Mouse (Mus musculus): ENCODE measurements around the gene Ncan. TPM values are rescaled to one million over a fixed set of nuclear protein-coding genes. Genes with fewer than 3 reads are reported as not detected.

Gene Ncan
- polyA plus RNA-seq, 1 experiment from 2014 or later = 189 TPM

DNA sequence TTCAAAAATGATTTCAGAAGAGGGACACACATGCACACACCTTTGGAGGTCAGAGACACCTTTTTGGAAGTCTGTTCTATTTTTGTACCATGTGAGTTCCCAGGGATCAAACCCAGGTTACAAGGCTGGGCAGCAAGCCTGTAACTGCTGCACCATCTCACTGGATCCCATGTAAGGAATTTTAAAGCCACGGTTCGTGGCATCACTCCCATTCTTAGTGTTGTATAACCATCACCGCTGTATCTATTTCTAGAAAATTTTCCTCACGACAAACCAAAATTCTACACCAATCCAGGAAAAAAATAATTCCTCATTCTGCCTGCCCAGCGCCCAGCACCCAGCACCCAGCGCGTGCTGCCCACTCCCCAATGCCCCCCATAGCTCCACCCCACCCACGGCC, 21.4 kb downstream of the Ncan start:
- no peak for ATAC-seq
- no peak overlapping the region for H3K4me3 ChIP-seq (ENCODE audit: low read depth, low read length)
- WGBS = 84% methylated on average over 8 of the region's 8 CpGs
- H3K4me2 ChIP-seq (ENCODE audit: low read length) = no peak overlapping the region
- H3K36me3 ChIP-seq (ENCODE audit: control insufficient read depth, insufficient read depth, low read length) = peaks cover 75% of the 10 kb centered on the region
- H3K4me1 ChIP-seq (ENCODE audit: control insufficient read depth, insufficient read depth, low read length) = no peaks in the 10 kb centered on the region
- no peaks in the 10 kb centered on the region for H3K27me3 ChIP-seq (ENCODE audit: control insufficient read depth, insufficient read depth, low read depth, low read length)
- no peak overlapping the region for H3K9ac ChIP-seq (ENCODE audit: low read depth, low read length)
- no peaks in the 10 kb centered on the region for H3K9me3 ChIP-seq (replicated peaks; ENCODE audit: control insufficient read depth, low read length, poor library complexity, severe bottlenecking)
- no peak overlapping the region for H3K27ac ChIP-seq (ENCODE audit: low read length)

DNA sequence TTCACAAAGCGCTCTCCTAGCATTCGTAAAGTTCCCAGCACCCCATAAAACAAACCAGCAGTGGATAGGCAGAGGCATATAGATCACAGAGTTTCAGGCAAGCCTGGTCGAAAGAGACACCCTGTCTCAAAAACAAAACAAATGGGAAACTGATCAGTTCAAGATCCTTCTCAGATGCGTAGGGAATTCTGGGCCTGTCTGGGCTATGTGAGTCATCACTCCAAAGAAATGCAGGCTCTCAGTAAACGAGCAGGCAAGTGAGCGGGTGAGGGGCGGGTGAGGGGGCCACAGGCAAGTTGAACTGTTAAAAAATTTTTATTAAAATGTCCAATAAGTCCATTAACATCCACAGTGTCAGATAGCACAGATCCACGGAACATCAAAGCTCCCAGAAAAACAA, 27.9 kb downstream of the Ncan start:
- no peak for ATAC-seq
- Histone ChIP-seq H3K4me1 (ENCODE audit: control insufficient read depth, insufficient read depth, low read length) (peaks cover 23% of the 10 kb centered on the region), H3K36me3 (ENCODE audit: control insufficient read depth, insufficient read depth, low read length) (peaks cover 34% of the 10 kb centered on the region), H3K9me3 (replicated peaks; ENCODE audit: control insufficient read depth, low read length, poor library complexity, severe bottlenecking) (no peaks in the 10 kb centered on the region), H3K27me3 (ENCODE audit: control insufficient read depth, insufficient read depth, low read depth, low read length) (peaks cover 3% of the 10 kb centered on the region), H3K4me3 (ENCODE audit: low read depth, low read length) (no peak overlapping the region), H3K4me2 (ENCODE audit: low read length) (no peak overlapping the region), H3K9ac (ENCODE audit: low read depth, low read length) (no peak overlapping the region), H3K27ac (ENCODE audit: low read length) (no peak overlapping the region)
- WGBS = 61% methylated on average over 8 of the region's 8 CpGs

DNA sequence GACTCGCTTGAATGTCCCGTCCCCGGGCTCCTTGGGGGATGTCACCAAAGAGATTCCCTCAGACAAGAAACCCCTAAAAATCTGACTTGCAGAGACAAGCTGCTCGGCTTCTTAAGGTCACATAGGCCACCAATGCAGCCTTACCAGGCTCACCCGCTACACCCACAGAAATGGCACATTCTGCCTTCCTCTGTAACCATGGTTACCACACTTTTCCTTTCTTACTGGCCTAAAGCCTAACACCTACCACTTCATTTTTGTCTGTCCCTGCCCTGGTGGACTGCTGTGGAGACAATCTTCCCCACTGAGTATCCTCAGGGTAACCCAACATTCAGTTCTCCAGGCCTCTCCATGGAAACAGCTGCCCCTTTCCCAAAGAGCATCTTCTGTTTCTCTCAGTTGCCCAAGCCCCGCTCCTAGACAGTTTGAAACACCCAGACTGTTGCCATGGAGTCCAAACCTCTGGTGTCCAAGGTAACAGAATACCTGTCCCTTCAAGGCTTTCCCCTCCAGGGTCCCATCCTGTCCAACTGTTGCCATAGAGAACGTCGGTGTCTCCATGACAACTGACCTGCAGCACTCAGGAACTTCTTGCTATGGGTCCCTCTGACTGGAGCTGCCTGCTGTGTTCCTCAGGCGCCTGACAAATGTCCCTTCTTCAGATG, 31.2 kb downstream of the Ncan start:
- WGBS = 30% methylated on average over 9 of the region's 9 CpGs
- H3K9me3 ChIP-seq (replicated peaks; ENCODE audit: control insufficient read depth, low read length, poor library complexity, severe bottlenecking) = no peaks in the 10 kb centered on the region
- peak overlapping the region; percentile 12; the same call in 1 of the 2 replicates for H3K4me2 ChIP-seq (ENCODE audit: low read length)
- H3K36me3 ChIP-seq (ENCODE audit: control insufficient read depth, insufficient read depth, low read length) = peaks cover 6% of the 10 kb centered on the region; the same call in 1 of the 2 replicates
- H3K27me3 ChIP-seq (ENCODE audit: control insufficient read depth, insufficient read depth, low read depth, low read length) = peaks cover 33% of the 10 kb centered on the region
- no peak overlapping the region for H3K4me3 ChIP-seq (ENCODE audit: low read depth, low read length)
- peaks cover 31% of the 10 kb centered on the region for H3K4me1 ChIP-seq (ENCODE audit: control insufficient read depth, insufficient read depth, low read length)
- peak overlapping the region; percentile 30; the same call in 1 of the 2 replicates for H3K9ac ChIP-seq (ENCODE audit: low read depth, low read length)
- peak overlapping the region; percentile 63 for H3K27ac ChIP-seq (ENCODE audit: low read length)
- peak; percentile 38 for ATAC-seq

DNA sequence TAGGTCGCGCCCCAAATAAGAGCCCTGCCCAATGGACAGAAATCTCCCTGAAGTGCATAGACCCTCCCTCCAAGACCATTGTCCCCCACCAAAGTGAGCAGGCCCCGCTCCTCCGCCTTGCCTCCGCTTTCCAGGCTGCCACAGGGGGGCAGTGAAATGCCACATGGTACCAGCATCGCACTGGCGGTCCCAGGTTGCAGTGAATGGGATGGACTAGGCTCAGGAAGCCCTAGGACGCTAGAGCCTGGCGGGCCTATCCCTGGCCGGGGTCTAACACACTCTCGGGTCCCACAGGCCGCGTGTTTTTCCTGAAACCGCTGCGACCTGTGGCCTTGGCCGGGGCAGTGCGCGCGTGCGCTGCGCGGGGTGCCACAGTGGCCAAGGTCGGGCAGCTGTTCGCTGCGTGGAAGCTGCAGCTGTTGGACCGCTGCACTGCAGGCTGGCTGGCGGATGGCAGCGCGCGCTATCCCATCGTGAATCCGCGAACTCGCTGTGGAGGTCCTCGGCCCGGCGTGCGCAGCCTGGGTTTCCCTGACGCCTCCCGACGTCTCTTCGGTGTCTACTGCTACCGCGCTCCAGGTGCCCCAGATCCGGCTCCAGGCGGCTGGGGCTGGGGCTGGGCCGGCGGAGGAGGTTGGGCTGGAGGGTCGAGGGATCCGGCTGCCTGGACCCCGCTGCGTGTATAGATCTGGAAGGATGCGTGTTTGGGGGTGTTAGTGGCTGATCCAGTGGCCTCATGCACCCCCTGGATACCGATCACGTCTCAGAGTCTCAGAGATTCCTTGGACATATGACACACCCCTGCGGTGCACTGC, 32.6 kb downstream of the Ncan start:
- peak overlapping the region; percentile 69 for H3K4me2 ChIP-seq (ENCODE audit: low read length)
- no peak overlapping the region for H3K27ac ChIP-seq (ENCODE audit: low read length)
- ATAC-seq = peak; percentile 69
- H3K4me3 ChIP-seq (ENCODE audit: low read depth, low read length) = peak overlapping the region; percentile 38
- no peaks in the 10 kb centered on the region for H3K9me3 ChIP-seq (replicated peaks; ENCODE audit: control insufficient read depth, low read length, poor library complexity, severe bottlenecking)
- peaks cover 43% of the 10 kb centered on the region for H3K4me1 ChIP-seq (ENCODE audit: control insufficient read depth, insufficient read depth, low read length)
- no peaks in the 10 kb centered on the region for H3K36me3 ChIP-seq (ENCODE audit: control insufficient read depth, insufficient read depth, low read length)
- H3K27me3 ChIP-seq (ENCODE audit: control insufficient read depth, insufficient read depth, low read depth, low read length) = peaks cover 36% of the 10 kb centered on the region
- 3% methylated on average over 56 of the region's 56 CpGs for WGBS
- H3K9ac ChIP-seq (ENCODE audit: low read depth, low read length) = peak overlapping the region; percentile 42

DNA sequence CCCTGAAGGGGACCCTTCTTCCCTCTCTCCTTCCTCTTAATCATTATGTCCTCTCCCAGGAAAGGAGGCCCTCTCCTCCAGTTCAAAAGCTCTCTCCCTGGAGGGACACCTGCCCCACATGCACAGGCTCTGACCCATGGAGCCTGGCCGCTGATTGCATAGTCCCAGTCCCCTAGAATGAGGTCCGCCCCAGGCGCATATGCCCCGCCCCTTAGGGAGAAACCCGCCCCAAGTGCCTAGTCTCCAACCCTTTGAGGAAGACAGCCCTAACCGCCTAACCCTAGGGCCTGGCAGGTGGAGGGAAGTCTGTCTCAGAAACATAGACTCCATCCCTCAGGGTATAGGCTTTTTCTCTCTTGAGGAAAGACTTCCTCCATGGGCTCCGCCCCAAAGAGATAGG, 33.4 kb downstream of the Ncan start:
- H3K4me2 ChIP-seq (ENCODE audit: low read length) = no peak overlapping the region
- H3K4me3 ChIP-seq (ENCODE audit: low read depth, low read length) = no peak overlapping the region
- H3K27ac ChIP-seq (ENCODE audit: low read length) = no peak overlapping the region
- H3K27me3 ChIP-seq (ENCODE audit: control insufficient read depth, insufficient read depth, low read depth, low read length) = peaks cover 41% of the 10 kb centered on the region
- no peaks in the 10 kb centered on the region for H3K36me3 ChIP-seq (ENCODE audit: control insufficient read depth, insufficient read depth, low read length)
- no peaks in the 10 kb centered on the region for H3K9me3 ChIP-seq (replicated peaks; ENCODE audit: control insufficient read depth, low read length, poor library complexity, severe bottlenecking)
- H3K4me1 ChIP-seq (ENCODE audit: control insufficient read depth, insufficient read depth, low read length) = peaks cover 43% of the 10 kb centered on the region
- ATAC-seq = no peak
- WGBS = 3% methylated on average over 7 of the region's 7 CpGs
- no peak overlapping the region for H3K9ac ChIP-seq (ENCODE audit: low read depth, low read length)

DNA sequence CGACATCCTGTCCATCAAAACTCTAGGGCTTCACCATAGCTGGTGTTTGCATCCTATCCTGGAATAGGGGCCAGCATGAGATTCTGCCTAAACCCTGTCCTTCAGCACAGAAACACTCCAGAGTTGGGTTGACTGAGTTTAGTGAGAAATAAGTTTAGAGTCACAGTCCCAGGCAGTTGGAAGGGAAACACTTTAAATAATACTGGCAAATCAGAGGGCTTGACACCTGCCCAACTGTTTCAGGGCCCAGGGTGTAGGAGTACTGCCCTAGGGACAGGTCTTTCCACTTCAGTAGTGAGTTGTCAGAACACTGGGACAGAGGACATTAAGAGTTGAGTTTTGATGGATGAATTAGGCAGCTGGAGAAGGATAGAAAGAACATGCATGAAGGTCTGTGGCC, 34.5 kb downstream of the Ncan start:
- Histone ChIP-seq H3K9ac (ENCODE audit: low read depth, low read length) (no peak overlapping the region), H3K27me3 (ENCODE audit: control insufficient read depth, insufficient read depth, low read depth, low read length) (peaks cover 41% of the 10 kb centered on the region), H3K36me3 (ENCODE audit: control insufficient read depth, insufficient read depth, low read length) (no peaks in the 10 kb centered on the region), H3K9me3 (replicated peaks; ENCODE audit: control insufficient read depth, low read length, poor library complexity, severe bottlenecking) (no peaks in the 10 kb centered on the region), H3K4me2 (ENCODE audit: low read length) (no peak overlapping the region), H3K4me3 (ENCODE audit: low read depth, low read length) (no peak overlapping the region), H3K27ac (ENCODE audit: low read length) (no peak overlapping the region), H3K4me1 (ENCODE audit: control insufficient read depth, insufficient read depth, low read length) (peaks cover 43% of the 10 kb centered on the region)
- no peak for ATAC-seq
- 54% methylated on average over 1 of the region's 1 CpGs for WGBS

DNA sequence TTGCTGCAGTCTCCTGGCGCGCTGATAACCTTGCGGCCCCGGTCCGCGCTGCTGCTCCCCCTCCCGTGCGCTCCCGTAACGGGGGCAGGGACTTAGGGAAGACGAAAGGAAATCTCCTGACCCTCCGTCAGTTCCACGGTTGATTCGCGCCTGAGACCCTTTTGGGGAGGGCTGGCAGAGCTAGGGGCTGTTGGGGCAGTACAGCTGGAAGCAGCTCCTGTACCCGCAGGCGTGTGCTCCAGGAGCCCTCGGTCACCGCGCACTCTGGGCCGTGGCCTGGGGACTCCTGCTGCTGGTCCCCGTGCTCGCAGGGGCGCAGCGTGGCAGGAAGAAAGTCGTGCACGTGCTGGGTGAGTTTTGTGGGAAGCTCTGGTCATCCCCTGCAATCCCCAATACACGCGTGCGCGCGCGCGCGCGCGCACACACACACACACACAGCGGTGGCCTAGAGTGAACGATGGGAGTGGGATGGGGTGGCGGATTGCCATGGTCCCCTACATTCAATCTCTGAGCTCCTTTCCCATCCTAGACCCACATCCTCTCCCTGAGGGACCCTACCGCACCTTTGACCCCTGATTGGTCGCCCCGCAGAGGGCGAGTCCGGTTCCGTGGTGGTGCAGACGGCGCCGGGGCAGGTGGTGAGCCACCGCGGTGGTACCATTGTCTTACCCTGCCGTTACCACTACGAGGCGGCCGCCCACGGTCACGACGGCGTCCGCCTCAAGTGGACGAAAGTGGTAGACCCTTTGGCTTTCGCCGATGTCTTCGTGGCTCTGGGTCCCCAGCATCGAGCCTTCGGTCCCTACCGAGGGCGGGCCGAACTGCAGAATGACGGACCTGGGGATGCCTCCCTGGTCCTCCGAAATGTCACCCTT, 36.2 kb downstream of the Ncan start:
- Histone ChIP-seq H3K4me2 (ENCODE audit: low read length) (peak overlapping the region; percentile 88), H3K4me3 (ENCODE audit: low read depth, low read length) (peak overlapping the region; percentile 44), H3K9me3 (replicated peaks; ENCODE audit: control insufficient read depth, low read length, poor library complexity, severe bottlenecking) (no peaks in the 10 kb centered on the region), H3K27ac (ENCODE audit: low read length) (no peak overlapping the region), H3K4me1 (ENCODE audit: control insufficient read depth, insufficient read depth, low read length) (peaks cover 35% of the 10 kb centered on the region), H3K36me3 (ENCODE audit: control insufficient read depth, insufficient read depth, low read length) (no peaks in the 10 kb centered on the region), H3K27me3 (ENCODE audit: control insufficient read depth, insufficient read depth, low read depth, low read length) (peaks cover 41% of the 10 kb centered on the region), H3K9ac (ENCODE audit: low read depth, low read length) (peak overlapping the region; percentile 51)
- 1% methylated on average over 70 of the region's 71 CpGs for WGBS
- peak; percentile 12; the same call in 1 of the 2 replicates for ATAC-seq

DNA sequence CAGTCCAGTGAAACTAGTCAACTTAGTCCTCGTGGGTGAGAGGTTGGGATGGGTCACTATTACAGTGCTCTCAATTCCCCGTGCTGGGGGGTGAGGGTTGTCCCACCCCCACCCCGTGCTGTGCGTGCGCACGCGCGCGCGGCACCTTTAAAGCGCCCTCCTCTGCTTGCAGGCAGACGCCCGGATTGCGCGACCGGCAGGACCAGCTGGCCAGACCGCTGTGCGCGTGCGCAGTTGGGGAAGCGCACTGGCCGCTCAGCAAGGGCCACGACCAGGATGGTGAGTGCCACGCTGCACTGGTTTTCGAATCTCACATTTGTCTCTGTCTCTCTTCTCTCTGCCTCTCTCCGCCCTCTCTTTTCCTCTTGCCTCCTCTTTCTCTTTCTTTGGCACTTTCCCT, 37.4 kb downstream of the Ncan start, which contains the start of gene Hapln4:
Gene Hapln4, plus strand, starts transcription at position 173 of the 400 bp plus-strand sequence.
- Histone ChIP-seq H3K9me3 (replicated peaks; ENCODE audit: control insufficient read depth, low read length, poor library complexity, severe bottlenecking) (no peaks in the 10 kb centered on the region), H3K9ac (ENCODE audit: low read depth, low read length) (peak within 1 kb of the TSS; percentile 51), H3K27ac (ENCODE audit: low read length) (no peak within 1 kb of the TSS), H3K4me3 (ENCODE audit: low read depth, low read length) (peak within 1 kb of the TSS; percentile 44), H3K36me3 (ENCODE audit: control insufficient read depth, insufficient read depth, low read length) (no peaks in the 10 kb centered on the region), H3K4me1 (ENCODE audit: control insufficient read depth, insufficient read depth, low read length) (peaks cover 25% of the 10 kb centered on the region), H3K4me2 (ENCODE audit: low read length) (peak within 1 kb of the TSS; percentile 88), H3K27me3 (ENCODE audit: control insufficient read depth, insufficient read depth, low read depth, low read length) (peaks cover 37% of the 10 kb centered on the region)
- WGBS = under 1% methylated on average over 21 of the region's 26 CpGs
- no peak for ATAC-seq

All from midbrain, embryonic 16.5 days (tissue).